ENCODE assay signal across 18 mouse cellular contexts in genomic region chr1:149202631-149203030, GRCm38 (mm10).
DNase-seq lines count a peak whose midpoint lies in the region; ATAC-seq lines count a peak whose summit lies in the region.
"Had no signal": no experiment of that assay in that cellular context is flagged by ENCODE, and none has a peak within 500 bp of the region (broad histone marks: within the 10 kb centered on the region; RNA-seq: fewer than 3 reads in every experiment).

No protein-coding gene starts in this region.

- no peak overlapping the region for H3K4me3 ChIP-seq in midbrain, embryonic 14.5 days (replicated peaks; ENCODE audit: low read depth, low read length)
- H3K4me3 ChIP-seq: embryonic facial prominence, embryonic 10.5 days; embryonic facial prominence, embryonic 12.5 days; forebrain, embryonic 13.5 days; forebrain, embryonic 15.5 days had no signal

- H3K36me3 ChIP-seq in midbrain, embryonic 14.5 days (ENCODE audit: control insufficient read depth, insufficient read depth, low read length): no peaks in the 10 kb centered on the region
- H3K36me3 ChIP-seq: embryonic facial prominence, embryonic 10.5 days; embryonic facial prominence, embryonic 12.5 days; forebrain, embryonic 15.5 days had no signal

- H3K9ac ChIP-seq in midbrain, embryonic 14.5 days (replicated peaks; ENCODE audit: low read length): no peak overlapping the region
- H3K9ac ChIP-seq: embryonic facial prominence, embryonic 12.5 days; forebrain, embryonic 13.5 days; forebrain, embryonic 15.5 days; forebrain, postnatal 0 days had no signal

- H3K27me3 ChIP-seq in midbrain, embryonic 14.5 days (ENCODE audit: control insufficient read depth, insufficient read depth, low read length): no peaks in the 10 kb centered on the region
- H3K27me3 ChIP-seq: embryonic facial prominence, embryonic 12.5 days; forebrain, embryonic 13.5 days; forebrain, embryonic 15.5 days had no signal

- peak; percentile 94 for ATAC-seq in cerebellum, adult (ENCODE audit: insufficient number of reproducible peaks, low FRiP score, low TSS enrichment)
- ATAC-seq in midbrain, embryonic 14.5 days (ENCODE audit: low FRiP score, low TSS enrichment): no peak
- ATAC-seq: forebrain, embryonic 13.5 days; forebrain, embryonic 15.5 days; forebrain, postnatal 0 days had no signal

- H3K9me3 ChIP-seq in midbrain, embryonic 14.5 days (ENCODE audit: control insufficient read depth, low read length): no peaks in the 10 kb centered on the region
- H3K9me3 ChIP-seq: embryonic facial prominence, embryonic 10.5 days; embryonic facial prominence, embryonic 12.5 days; forebrain, embryonic 13.5 days; forebrain, embryonic 15.5 days had no signal

- 94% methylated on average over 1 of the region's 1 CpGs for WGBS in midbrain, embryonic 14.5 days

- no peaks in the 10 kb centered on the region for H3K4me1 ChIP-seq in midbrain, embryonic 14.5 days (ENCODE audit: control insufficient read depth, insufficient read depth, low read length)
- H3K4me1 ChIP-seq: embryonic facial prominence, embryonic 10.5 days; embryonic facial prominence, embryonic 12.5 days had no signal

- H3K4me2 ChIP-seq in midbrain, embryonic 14.5 days (ENCODE audit: low read length): no peak overlapping the region
- H3K4me2 ChIP-seq: embryonic facial prominence, embryonic 12.5 days; forebrain, embryonic 13.5 days; forebrain, embryonic 15.5 days had no signal

- no peak overlapping the region for H3K27ac ChIP-seq in midbrain, embryonic 14.5 days (replicated peaks; ENCODE audit: low read depth, low read length)
- H3K27ac ChIP-seq: embryonic facial prominence, embryonic 10.5 days; embryonic facial prominence, embryonic 12.5 days; forebrain, embryonic 13.5 days; forebrain, embryonic 15.5 days had no signal

- DNase-seq in cerebellum, postnatal 36 days: no peak
- peak; percentile 48 for DNase-seq in cerebellum, adult 9-10 months
- DNase-seq in cerebellum, postnatal 25 days: no peak
- DNase-seq in layer of hippocampus, adult 9-11 months: peak; percentile 2
- no peak for DNase-seq in layer of hippocampus, postnatal 36 days
- peak; percentile 51 for DNase-seq in 416B (ENCODE audit: low read depth)
- DNase-seq in midbrain, embryonic 14.5 days: no peak
- DNase-seq: adrenal gland, adult 2 months; adrenal gland, postnatal 10 days; adrenal gland, postnatal 25 days; cerebellum, adult 11 months; cerebellum, postnatal 10 days; forebrain, postnatal 0 days had no signal

Comparison
In these comparisons a context has a peak if more than half of its experiments do, and no peak if none do; other contexts are left out.
1. DNase-seq: peak in cerebellum, adult 9-10 months (single experiment), layer of hippocampus, adult 9-11 months (single experiment) and 416B (single experiment); none in cerebellum, postnatal 36 days (0 of 2), cerebellum, postnatal 25 days (0 of 2), layer of hippocampus, postnatal 36 days (0 of 2) and midbrain, embryonic 14.5 days (single experiment).